Mouse (Mus musculus): ENCODE data around the gene Atg9a. TPM values are rescaled to one million over a fixed set of nuclear protein-coding genes. Genes with fewer than 3 reads are reported as not detected.

Atg9a gene
- polyA plus RNA-seq, 1 experiment = 13.6 TPM

DNA sequence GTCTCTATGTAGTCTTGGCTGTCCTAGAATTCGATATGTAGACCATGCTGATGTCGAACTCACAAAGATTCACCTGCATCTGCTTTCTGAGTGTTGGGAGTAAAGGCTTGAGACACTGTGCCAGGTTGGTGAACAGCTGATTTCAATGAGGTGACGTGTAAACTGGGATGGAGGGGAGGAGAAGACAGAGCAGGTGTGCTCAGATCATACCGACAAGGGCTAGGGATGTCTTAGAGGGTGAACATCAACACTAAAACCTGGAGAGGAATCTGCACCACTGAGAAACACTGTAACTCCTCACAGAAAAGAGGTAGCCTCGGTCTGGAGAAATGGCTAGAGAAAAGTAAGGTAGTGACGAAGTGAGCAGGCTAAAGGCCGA lies 23.9 kb downstream of the Atg9a start:
- H3K4me1 ChIP-seq (ENCODE audit: control insufficient read depth, insufficient read depth, insufficient read length, low read length) = no peaks in the 10 kb centered on the region
- H3K27ac ChIP-seq (replicated peaks; ENCODE audit: low read depth, low read length) = peak overlapping the region; percentile 70
- H3K4me3 ChIP-seq (ENCODE audit: insufficient read depth, low read depth, low read length) = peak overlapping the region; percentile 55

DNA sequence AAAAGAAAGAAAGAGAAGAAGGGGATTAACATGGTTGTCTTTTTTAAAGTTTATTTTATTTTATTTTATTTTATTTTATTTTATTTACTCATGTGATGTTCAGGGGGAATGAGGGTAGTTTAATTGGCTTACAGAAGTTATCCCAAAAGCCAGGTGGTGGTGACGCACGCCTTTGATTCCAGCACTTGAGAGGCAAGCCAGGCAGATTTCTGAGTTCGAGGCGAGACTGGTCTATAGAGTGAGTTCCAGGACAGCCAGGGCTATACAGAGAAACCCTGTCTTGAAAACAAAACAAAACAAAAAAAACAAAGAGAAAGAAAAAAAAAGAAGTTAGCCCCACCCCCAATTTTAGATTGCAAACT lies 31.8 kb downstream of the Atg9a start:
- H3K4me3 ChIP-seq (ENCODE audit: insufficient read depth, low read depth, low read length) = no peak overlapping the region
- H3K27ac ChIP-seq (replicated peaks; ENCODE audit: low read depth, low read length) = no peak overlapping the region
- no peaks in the 10 kb centered on the region for H3K4me1 ChIP-seq (ENCODE audit: control insufficient read depth, insufficient read depth, insufficient read length, low read length)

DNA sequence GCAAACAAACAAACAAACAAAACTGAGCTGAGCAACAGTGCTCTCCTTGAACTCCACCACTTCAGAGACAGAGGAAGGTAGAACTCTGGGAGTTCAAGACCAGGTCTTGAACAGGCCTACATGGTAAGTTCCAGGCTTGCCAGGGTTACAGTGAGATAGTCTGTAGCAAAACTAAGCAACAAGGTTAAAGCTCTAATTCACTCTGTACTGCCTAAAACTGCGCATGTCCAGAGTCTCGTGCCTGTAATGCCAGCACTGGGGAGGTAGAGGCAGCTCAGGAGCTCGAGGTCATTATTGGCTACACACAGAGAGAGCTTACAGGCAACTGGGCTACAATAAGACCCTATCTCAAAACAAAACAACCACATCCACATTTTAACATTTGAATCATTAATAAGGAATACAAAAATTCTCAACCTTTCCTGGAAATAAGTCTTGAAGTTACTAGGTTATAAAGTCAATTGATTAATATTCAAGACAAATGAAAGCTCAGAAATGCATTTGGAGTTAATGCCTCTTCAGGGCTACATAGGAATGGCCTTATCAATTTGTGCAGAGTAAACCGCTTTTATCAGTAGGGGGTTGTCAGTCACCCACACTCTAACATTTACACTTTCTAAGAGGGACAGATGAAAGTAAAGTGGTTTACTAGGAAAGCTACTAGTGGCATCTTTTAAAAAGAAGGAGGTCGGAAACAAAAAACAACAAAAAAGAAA lies 32.3 kb downstream of the Atg9a start:
- Histone ChIP-seq H3K27ac (replicated peaks; ENCODE audit: low read depth, low read length) (no peak overlapping the region), H3K4me3 (ENCODE audit: insufficient read depth, low read depth, low read length) (no peak overlapping the region), H3K4me1 (ENCODE audit: control insufficient read depth, insufficient read depth, insufficient read length, low read length) (no peaks in the 10 kb centered on the region)

DNA sequence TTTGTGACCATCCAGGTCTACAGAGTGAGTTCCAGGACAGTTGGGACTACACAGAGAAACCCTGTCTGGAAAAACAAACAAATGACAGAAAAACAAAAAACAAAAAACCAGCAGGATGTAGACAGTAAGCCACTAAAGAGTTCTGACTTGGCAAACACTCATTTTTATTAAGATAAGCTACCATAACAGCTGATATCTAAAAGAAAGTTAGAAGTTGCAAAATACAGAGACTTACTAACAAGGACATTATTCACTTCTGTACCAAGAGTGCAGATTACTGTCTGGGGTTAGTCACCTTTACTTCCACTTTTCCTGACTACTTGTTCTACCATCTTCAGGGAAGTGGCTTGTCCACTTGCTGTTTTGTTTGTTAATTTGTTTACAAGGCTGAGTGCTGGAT lies 33.0 kb downstream of the Atg9a start:
- H3K4me1 ChIP-seq (ENCODE audit: control insufficient read depth, insufficient read depth, insufficient read length, low read length) = no peaks in the 10 kb centered on the region

DNA sequence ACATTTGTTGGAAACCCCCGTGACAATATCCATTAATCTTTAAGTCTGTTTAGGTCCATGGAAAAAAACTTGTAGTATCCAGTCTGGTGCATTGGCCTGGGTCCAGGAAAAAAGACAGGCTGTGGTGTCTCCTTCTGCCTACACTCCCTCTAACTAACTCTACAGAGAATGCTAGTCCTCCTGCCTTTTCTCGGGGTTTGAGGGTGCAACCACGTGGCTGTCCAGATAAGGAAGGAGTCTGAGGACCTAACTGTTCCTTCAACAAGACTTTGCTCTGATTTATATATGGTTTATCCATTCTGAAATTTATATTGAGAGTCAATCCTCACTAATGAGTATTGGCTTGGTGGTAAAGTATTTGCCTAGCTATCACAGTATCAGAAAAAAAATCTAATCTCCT lies 36.2 kb downstream of the Atg9a start:
- H3K4me3 ChIP-seq (ENCODE audit: insufficient read depth, low read depth, low read length) = no peak overlapping the region
- H3K27ac ChIP-seq (replicated peaks; ENCODE audit: low read depth, low read length) = no peak overlapping the region
- H3K4me1 ChIP-seq (ENCODE audit: control insufficient read depth, insufficient read depth, insufficient read length, low read length) = no peaks in the 10 kb centered on the region

More for the DNA sequence above, 33.0 kb downstream of the Atg9a start:
- H3K4me3 ChIP-seq (ENCODE audit: insufficient read depth, low read depth, low read length) = no peak overlapping the region
- no peak overlapping the region for H3K27ac ChIP-seq (replicated peaks; ENCODE audit: low read depth, low read length)

DNA sequence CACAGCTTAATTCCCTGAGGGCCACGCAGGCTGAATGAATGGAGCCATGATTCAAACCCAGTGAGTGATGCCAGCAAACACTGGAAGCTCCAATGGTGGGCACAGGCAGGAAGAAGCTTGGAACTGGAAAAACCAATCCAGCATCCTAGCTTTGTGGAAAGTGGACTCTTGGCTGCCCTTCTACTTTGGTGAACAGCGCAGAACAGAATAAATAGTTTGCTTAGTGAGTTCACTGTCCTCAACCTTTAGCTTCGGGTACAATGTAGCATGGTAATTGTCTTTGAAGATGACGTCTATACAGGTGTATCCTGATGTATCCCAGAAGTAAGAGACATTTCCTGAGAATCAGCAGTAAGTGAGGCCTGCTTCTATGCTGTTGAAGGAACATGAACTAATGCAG lies 43.3 kb downstream of the Atg9a start:
- H3K27ac ChIP-seq (replicated peaks; ENCODE audit: low read depth, low read length) = no peak overlapping the region
- no peak overlapping the region for H3K4me3 ChIP-seq (ENCODE audit: insufficient read depth, low read depth, low read length)
- H3K4me1 ChIP-seq (ENCODE audit: control insufficient read depth, insufficient read depth, insufficient read length, low read length) = no peaks in the 10 kb centered on the region

DNA sequence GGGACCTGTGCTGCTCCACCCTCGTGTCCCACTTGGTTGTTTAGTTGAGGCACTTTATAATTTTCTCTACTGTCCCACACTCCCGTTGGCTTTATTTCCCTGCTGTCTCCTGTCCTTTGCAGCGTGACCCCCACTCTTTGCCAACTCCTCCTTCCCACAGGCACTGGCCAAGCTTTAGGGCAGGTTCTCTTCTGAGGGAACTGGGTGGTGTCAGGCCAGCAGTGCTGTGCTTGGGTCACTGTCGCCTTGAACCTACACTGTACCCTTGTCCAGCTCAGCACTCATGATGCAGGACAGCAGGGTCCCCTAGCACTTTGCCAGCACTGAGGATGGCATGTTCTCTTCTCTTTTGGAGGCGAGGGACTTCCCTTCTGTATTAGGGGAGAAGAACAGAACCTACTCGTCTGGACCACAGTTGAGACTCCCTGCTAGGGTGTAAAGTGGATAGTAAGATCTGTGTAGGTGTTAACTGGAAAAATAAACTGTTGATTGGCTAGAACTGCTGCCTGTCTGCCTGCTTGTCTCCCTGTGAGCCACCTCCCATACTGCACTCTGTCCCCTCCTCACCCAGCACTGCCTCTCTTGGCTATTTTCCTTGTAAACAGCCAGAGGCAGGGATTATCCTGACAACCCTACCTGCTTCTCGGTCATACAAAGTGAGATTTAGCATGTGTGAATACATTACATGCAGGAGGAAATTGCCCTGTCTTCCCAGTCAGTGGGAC lies 44.4 kb downstream of the Atg9a start:
- Histone ChIP-seq H3K4me3 (ENCODE audit: insufficient read depth, low read depth, low read length) (no peak overlapping the region), H3K27ac (replicated peaks; ENCODE audit: low read depth, low read length) (no peak overlapping the region), H3K4me1 (ENCODE audit: control insufficient read depth, insufficient read depth, insufficient read length, low read length) (no peaks in the 10 kb centered on the region)

DNA sequence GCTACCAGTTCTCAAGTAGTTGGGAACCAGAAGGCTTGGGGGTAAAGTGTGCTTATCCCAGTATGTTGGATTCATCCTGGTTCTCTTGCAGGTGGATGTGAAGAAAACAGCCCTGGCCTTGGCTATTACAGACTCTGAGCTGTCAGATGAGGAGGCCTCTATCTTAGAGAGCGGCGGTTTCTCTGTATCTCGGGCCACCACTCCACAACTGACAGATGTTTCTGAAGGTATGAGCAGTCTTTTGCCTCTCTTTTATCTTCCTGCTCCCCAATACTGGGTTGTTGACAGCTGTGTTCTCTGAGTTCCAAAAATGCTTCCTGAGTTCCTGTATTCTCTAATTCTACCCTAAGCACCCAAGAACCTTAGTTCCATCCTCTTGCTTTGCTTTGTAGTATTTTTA lies 46.4 kb downstream of the Atg9a start:
- Histone ChIP-seq H3K27ac (replicated peaks; ENCODE audit: low read depth, low read length) (no peak overlapping the region), H3K4me3 (ENCODE audit: insufficient read depth, low read depth, low read length) (no peak overlapping the region), H3K4me1 (ENCODE audit: control insufficient read depth, insufficient read depth, insufficient read length, low read length) (no peaks in the 10 kb centered on the region)

DNA sequence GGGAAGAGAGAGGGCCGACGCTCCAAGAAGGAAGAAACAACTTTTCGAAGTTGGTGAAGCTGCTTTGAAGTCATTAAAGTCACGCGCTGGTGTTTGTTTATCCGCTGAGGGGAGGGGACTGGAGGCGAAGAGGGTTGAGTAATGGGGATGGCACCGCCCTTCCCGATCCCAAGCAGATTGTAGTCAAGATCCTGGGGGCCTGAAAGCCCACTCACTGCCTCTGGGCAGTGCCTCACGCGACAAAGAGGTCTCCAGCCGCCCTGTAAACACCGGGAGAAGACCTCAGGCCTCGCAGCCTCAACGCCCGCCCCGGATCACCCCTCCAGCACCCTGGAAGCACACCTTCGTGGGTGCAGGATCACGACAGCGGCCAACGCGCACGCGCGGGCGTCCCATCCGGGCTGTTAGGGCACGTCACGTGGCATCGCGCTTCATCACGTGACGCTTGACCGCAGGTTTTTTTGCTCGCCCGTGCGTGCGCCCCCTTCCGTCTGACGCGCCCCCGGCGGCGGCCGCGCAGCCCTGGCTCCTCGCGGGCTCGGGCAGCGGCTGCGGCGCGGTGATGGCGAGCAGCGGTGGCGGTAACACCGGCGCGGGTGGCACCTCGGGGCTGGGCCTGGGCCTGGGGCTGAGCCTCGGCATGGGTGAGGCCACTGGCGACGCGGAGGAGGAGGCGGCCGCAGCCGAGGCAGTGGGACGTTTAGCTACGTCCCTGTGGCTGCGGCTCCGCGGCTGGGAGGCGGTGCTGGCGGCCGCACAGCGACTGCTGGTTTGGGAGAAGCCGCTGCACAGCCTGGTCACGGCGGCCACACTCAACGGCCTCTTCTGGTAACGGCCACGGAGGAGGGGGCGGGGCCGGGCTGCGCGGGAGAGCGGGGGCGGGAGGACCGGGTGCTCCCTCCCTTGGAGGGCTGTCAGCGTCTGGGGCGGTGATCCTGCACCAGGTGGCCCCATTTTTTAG lies 49.4 kb downstream of the Atg9a start, which contains the start of the genes Cnppd1 and Retreg2:
Gene Cnppd1, minus strand, starts transcription at position 411 of the 961 bp plus-strand sequence.
Gene Retreg2, plus strand, starts transcription at position 478 of the 961 bp plus-strand sequence.
- Histone ChIP-seq H3K4me3 (ENCODE audit: insufficient read depth, low read depth, low read length) (peak within 1 kb of the TSS; percentile 69), H3K4me1 (ENCODE audit: control insufficient read depth, insufficient read depth, insufficient read length, low read length) (no peaks in the 10 kb centered on the region), H3K27ac (replicated peaks; ENCODE audit: low read depth, low read length) (peak within 1 kb of the TSS; percentile 91)

DNA sequence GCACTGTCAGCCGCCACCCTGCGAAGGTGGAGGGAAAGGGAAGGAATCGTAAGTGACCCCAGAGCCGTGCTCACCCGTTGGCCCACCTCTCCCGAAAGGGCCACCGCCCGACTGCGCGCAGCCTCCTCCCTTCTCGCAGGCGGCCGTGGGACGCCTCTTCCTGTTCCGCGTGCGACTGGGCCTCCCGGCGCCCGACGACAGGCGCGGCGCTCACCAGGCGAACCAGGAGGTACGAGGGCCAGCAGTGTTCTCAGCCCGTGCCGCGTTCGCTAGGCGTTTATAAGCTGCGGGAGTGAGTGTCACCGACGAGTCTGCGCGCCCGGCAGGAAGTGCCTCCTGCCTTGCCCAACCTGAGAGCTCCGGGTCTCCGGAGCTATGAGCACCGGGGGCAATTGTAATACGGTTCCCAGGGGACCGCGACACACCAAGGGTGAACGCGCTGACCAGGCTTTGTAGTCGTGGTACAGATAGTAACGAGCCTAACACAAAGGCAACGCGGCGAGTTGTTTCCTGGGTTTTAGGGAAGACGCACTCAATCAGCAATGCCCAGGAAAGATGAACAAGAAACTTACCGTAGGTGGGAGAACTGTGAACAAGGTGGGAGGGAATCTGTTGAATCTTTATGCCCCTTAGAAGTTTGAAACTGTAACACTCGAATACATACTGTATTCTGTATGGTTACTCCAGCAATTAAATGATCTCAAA lies 50.4 kb downstream of the Atg9a start:
- no peaks in the 10 kb centered on the region for H3K4me1 ChIP-seq (ENCODE audit: control insufficient read depth, insufficient read depth, insufficient read length, low read length)
- H3K4me3 ChIP-seq (ENCODE audit: insufficient read depth, low read depth, low read length) = peak overlapping the region; percentile 69
- peak overlapping the region; percentile 91 for H3K27ac ChIP-seq (replicated peaks; ENCODE audit: low read depth, low read length)

DNA sequence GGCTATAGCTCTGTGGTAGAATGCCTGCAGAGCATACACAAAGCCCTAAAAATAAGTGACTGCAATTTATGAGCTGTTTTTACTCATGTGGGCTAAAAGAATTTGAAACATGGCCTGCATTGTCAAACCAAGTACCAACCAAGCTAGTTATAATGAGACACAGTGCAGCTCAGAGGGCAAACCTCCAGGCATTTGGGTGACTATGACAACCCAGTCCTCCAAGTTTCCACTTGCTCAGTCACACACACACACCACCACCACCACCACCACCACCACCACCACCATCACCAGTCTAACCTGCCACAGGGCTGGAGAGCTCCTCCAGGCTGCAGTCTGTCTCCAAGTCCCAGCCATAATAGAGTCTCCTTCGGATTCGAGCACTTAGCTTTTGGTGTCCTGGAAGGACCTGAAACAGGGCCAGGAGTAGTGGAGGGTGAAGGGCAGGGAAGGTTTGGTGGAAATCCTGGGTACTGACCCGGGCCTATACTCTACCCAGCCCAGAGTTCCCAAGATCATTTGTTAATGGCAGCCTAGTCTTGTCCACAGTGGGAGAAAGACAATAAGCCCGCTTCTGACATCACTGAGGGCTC lies 51.3 kb downstream of the Atg9a start:
- no peaks in the 10 kb centered on the region for H3K4me1 ChIP-seq (ENCODE audit: control insufficient read depth, insufficient read depth, insufficient read length, low read length)
- peak overlapping the region; percentile 91 for H3K27ac ChIP-seq (replicated peaks; ENCODE audit: low read depth, low read length)
- H3K4me3 ChIP-seq (ENCODE audit: insufficient read depth, low read depth, low read length) = peak overlapping the region; percentile 69

DNA sequence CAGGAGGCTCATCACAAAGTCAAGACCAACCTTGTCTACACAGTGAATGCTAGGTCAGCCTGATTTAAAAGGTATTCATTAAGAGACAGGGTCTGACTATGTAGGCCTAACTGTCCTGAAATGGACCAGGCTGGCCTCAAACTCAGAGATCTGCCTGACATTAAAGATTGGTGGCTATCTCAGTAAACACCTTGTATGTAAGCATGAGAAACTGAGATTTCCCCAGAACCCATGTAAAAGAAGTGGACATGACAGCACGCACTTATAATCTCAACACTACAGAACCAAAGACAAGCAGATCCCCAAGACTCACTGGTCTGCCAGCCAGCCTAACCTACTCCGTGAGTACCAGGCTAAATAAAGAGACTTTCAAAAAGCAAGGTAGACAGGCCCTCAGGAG lies 53.5 kb downstream of the Atg9a start:
- no peak overlapping the region for H3K4me3 ChIP-seq (ENCODE audit: insufficient read depth, low read depth, low read length)
- H3K27ac ChIP-seq (replicated peaks; ENCODE audit: low read depth, low read length) = no peak overlapping the region
- no peaks in the 10 kb centered on the region for H3K4me1 ChIP-seq (ENCODE audit: control insufficient read depth, insufficient read depth, insufficient read length, low read length)

DNA sequence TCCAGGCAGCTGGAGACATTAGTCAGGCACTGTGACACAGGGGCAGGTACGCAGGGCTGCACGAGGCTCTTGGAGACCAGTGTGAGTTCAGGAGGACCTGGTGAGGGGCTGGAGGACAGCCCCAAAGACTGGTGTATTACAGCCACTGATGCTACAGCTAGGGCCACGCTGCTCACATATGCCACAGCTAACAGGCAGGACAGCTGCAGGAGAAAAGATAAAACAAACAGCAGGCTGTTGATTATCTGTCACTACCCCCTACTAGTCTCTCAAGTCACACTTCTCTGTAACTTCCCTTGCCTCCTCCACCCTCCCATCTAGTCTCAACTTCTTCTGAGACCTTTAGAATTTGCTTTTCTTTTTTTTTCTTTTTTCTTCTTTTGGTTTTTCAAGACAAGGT lies 55.3 kb downstream of the Atg9a start:
- H3K27ac ChIP-seq (replicated peaks; ENCODE audit: low read depth, low read length) = no peak overlapping the region
- no peaks in the 10 kb centered on the region for H3K4me1 ChIP-seq (ENCODE audit: control insufficient read depth, insufficient read depth, insufficient read length, low read length)
- no peak overlapping the region for H3K4me3 ChIP-seq (ENCODE audit: insufficient read depth, low read depth, low read length)

DNA sequence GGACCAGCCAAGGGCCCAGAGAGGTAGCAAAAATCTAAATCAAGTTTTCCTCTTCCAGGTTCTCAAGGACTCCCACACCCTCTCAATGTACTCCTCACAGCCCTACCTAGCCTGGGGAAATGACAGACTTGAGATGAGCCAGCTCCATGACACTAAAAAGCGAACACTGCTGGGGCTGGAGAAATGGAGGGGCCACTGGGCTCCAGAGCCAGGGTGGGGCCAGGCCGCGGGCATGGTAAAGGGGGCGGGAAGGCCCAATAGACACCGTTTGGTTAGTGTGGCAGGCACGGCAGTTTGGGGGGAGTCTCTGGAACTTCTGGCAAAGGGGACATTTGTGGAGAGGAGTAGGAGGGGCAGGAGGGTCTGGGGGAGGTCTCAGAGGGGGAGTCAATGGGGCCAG lies 55.7 kb downstream of the Atg9a start:
- Histone ChIP-seq H3K4me3 (ENCODE audit: insufficient read depth, low read depth, low read length) (no peak overlapping the region), H3K27ac (replicated peaks; ENCODE audit: low read depth, low read length) (no peak overlapping the region), H3K4me1 (ENCODE audit: control insufficient read depth, insufficient read depth, insufficient read length, low read length) (no peaks in the 10 kb centered on the region)
